Mouse (Mus musculus) lung, adult 2 months (tissue): Measurements from ENCODE around the gene Rflna. TPM values are rescaled to one million over a fixed set of nuclear protein-coding genes. Genes with fewer than 3 reads are reported as not detected.

Experiments used
- DNase-seq: peaks from one replicate; pipeline ENCODE4 v3.0.0; 2022
- H3K4me1 ChIP-seq: fragments of 200-500 bp; 2 replicates; pipeline ENCODE4 v1.6.1; 2011; ENCODE audit warnings: low read length; ENCODE audit not compliant: control insufficient read depth, insufficient read depth
- H3K4me3 ChIP-seq: fragments of 200-500 bp; replicated peaks from 2 replicates; pipeline ENCODE3; 2011; ENCODE audit warnings: low read depth, mild to moderate bottlenecking, control low read depth, low read length; ENCODE audit errors: extremely low read depth
- CTCF ChIP-seq: fragments of 200-500 bp; IDR thresholded peaks from 2 replicates; pipeline ENCODE4 v1.5.1; 2011; ENCODE audit warnings: mild to moderate bottlenecking, low read length, control low read depth; ENCODE audit not compliant: insufficient read depth
- POLR2A ChIP-seq: fragments of 200-500 bp; IDR thresholded peaks from 2 replicates; pipeline ENCODE4 v1.6.1; 2011; ENCODE audit warnings: low read depth, mild to moderate bottlenecking, control low read depth, low read length, borderline replicate concordance; ENCODE audit errors: extremely low read depth
- WGBS: fragments of 180-500 bp; shearing (Covaris S2); methylation state at CpG from one replicate; pipeline ENCODE4 v1.1.7; 2018; 5-methylcytosine and 5-hydroxymethylcytosine counted together
- polyA plus RNA-seq: library from polyadenylated mRNA; depleted of rRNA; stranded (reverse); fragments of >200 nt; gene quantifications from 2 replicates; pipeline ENCODE4 v1.2.3, GENCODE M21; 2012

Gene Rflna
- polyA plus RNA-seq, 1 experiment = 20.2 TPM

DNA sequence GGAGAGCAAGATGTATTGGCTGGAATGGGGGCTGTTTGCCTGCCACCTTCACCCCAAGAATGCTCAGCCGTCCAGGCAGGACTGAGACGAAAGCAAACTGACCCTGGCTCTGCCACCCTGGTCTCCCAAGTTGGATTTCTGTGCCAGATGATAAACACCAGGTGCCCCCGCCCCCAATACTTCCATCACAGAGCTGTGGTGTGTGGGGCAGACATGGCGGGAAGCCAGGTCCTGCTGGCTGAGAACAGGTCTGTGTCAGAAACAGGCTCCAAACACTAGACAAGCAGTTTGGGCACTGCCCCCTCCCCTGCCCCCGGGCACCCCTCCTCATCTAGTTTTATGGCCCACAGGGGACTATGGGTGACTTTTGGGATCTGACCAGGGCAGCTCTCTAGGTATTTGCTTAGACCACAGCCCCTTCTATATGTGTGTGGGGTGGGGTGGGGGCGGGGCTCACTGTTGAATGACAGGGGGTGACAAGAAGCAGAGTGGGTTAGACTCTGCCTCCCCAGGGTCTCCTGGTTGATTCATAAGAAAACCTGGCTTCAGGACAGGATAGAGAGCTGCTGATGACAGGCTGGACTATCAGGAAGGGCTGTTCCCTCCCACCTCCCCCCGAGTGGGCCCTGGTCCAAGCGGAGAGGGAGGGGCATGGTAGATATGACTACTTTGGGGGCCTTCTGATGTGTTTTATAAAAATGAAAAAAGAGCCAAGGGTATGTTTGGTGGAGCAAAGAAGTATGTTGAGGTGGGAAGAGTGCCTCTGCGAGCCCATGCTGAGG lies 3.0 kb downstream of the Rflna start:
- no peak for DNase-seq
- 33% methylated on average over 9 of the region's 9 CpGs for WGBS
- TF ChIP-seq POLR2A (no peak), CTCF (no peak)
- no peaks in the 10 kb centered on the region for H3K4me1 ChIP-seq
- H3K4me3 ChIP-seq = no peak overlapping the region

- H3K4me3 ChIP-seq = no peak overlapping the region
- no peaks in the 10 kb centered on the region for H3K4me1 ChIP-seq
- DNase-seq = no peak
- WGBS = 42% methylated on average over 5 of the region's 5 CpGs
- no peak for TF ChIP-seq POLR2A
- TF ChIP-seq CTCF = no peak
These were observed 3.9 kb downstream of the Rflna start for GRCm38 (mm10) chr5:125006896-125007295.

DNA sequence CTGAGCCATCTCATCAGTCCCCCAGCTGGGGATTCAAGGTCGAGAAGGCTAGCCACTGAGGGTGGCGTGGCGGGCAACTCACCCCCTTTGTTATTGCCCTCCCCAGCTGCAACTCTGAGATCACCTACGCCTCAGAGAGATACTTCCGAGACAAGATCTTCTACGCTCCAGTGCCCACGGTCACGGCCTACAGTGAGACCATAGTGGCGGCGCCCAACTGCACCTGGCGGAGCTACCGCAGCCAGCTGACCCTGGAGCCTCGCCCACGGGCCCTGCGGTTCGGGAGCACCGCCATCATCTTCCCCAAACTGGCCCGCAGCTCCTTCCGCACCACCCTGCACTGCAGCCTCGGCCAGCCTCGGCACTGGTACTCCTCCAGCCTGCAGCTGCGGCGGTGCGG lies 8.1 kb downstream of the Rflna start:
- 89% methylated on average over 24 of the region's 24 CpGs for WGBS
- TF ChIP-seq POLR2A (no peak), CTCF (no peak)
- no peak for DNase-seq

GRCm38 (mm10) chr5:125011628-125012027 lies 8.6 kb downstream of the Rflna start:
- Histone ChIP-seq H3K4me3 (no peak overlapping the region), H3K4me1 (no peaks in the 10 kb centered on the region)
- DNase-seq = no peak
- WGBS = 85% methylated on average over 8 of the region's 8 CpGs
- TF ChIP-seq POLR2A = no peak
- TF ChIP-seq CTCF = no peak

More for the DNA sequence above, 8.1 kb downstream of the Rflna start:
- H3K4me1 ChIP-seq = no peaks in the 10 kb centered on the region
- H3K4me3 ChIP-seq = no peak overlapping the region

DNA sequence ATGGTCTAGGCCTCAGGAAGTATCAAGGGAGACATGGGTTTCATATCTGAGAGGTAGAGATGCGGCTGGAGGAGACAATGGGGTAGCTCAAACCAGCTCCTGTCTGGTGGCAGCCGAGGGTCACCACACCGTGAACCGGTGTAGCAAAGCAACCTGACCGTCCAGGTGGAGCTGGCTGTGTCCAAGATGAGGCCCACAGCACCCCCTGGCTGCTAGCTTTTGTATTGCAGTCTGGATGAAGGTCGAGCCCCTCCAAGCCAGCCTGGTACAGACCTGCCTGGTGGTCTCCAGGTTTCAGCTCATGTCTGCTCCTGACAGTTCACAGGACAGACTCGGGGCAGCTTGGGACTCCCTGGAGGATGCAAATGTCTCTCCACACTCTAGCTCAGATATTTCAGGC lies 11.5 kb downstream of the Rflna start:
- H3K4me3 ChIP-seq = no peak overlapping the region
- H3K4me1 ChIP-seq = no peaks in the 10 kb centered on the region
- WGBS = 55% methylated on average over 7 of the region's 7 CpGs
- peak; percentile 79 for DNase-seq
- TF ChIP-seq POLR2A (no peak), CTCF (peak; percentile 79)

DNA sequence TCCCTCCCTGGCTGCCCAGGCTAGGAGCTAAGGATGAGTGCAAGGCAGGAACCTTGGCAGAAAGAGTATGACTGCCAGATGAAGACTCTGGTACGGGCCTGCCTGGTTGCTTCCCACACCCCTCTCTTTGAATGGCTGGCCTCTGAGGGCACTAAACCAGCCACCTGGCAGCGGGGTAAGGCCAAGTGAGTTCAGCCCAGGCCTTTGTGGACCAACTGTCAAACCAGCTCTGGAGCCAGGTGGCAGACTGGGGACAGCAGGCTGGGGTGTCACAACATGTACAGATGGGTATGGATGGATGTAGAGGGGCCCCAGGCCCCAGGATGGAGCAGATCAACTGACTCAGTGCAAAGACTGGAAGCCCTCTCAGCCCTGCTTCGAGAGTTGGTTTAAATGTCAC lies 12.0 kb downstream of the Rflna start:
- Histone ChIP-seq H3K4me1 (no peaks in the 10 kb centered on the region), H3K4me3 (no peak overlapping the region)
- DNase-seq = no peak
- TF ChIP-seq CTCF = no peak
- no peak for TF ChIP-seq POLR2A
- WGBS = 83% methylated on average over 3 of the region's 3 CpGs

GRCm38 (mm10) chr5:125015576-125015975 lies 12.6 kb downstream of the Rflna start:
- Histone ChIP-seq H3K4me1 (no peaks in the 10 kb centered on the region), H3K4me3 (no peak overlapping the region)
- TF ChIP-seq POLR2A (no peak), CTCF (no peak)
- WGBS = 69% methylated on average over 9 of the region's 9 CpGs
- peak; percentile 28 for DNase-seq

DNA sequence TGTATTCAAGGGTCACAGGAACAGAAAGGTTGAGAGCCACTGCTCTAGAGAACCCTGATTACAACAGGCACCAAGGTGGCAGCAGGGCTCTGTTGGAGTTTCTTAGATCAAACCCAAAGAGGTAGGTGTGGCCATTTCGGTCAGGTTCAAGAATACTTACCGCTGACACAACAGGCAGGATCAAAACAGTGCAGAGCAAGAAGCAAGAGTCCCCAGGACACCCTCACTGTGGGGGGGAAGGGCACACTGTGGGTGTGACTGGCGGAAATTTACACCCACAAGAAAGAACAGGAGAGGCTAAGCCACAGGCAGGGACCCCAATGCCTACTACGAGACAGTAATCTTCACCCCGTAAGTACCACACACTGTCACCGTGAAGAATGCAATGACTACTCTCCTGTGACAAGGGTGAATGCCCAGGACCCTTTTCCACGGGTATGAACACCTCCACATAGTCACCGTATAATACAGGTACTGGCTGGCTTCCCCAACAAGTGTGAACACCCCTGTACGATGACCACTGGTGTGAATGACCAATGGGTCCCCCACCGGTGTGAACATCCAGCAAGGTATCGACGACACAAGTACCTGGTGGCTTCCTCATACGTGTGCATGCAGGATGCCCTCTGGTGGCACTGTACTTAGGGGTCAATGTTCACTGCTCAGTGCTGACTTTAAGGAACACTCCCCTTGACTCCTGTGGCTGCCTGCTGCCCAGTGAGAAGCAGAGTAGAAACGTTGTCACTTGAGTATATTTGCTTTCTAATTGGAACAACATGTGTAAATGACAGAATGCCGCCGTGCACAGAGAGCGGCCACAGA lies 13.6 kb downstream of the Rflna start:
- DNase-seq = no peak
- Histone ChIP-seq H3K4me1 (no peaks in the 10 kb centered on the region), H3K4me3 (no peak overlapping the region)
- WGBS = 72% methylated on average over 17 of the region's 17 CpGs
- TF ChIP-seq POLR2A (no peak), CTCF (no peak)

GRCm38 (mm10) chr5:125017332-125017731 lies 14.3 kb downstream of the Rflna start:
- TF ChIP-seq CTCF = no peak
- no peak for TF ChIP-seq POLR2A
- 70% methylated on average over 15 of the region's 15 CpGs for WGBS
- no peak overlapping the region for H3K4me3 ChIP-seq
- DNase-seq = no peak
- no peaks in the 10 kb centered on the region for H3K4me1 ChIP-seq
